Mouse (Mus musculus) heart, embryonic 14.5 days (tissue): Measurements from ENCODE around the gene Nlrp10. TPM values are rescaled to one million over a fixed set of nuclear protein-coding genes. Genes with fewer than 3 reads are reported as not detected.
A peak's percentile ranks its signal among the peaks of the same experiment; 100 is the strongest.

Experiments used
- ATAC-seq: fragments of 200-750 bp; cut with Nextera tagmentation; 2 replicates; pipeline ENCODE4 v1.8.0; 2017; ENCODE audit warnings: low read depth, moderate TSS enrichment; ENCODE audit not compliant: insufficient number of reproducible peaks, insufficient read depth, low FRiP score
- H3K27ac ChIP-seq, 2 experiments: fragments of 200-500 bp in 1 of 2; fragments of 300-500 bp in 1 of 2; sonication (generic) in 1 of 2; replicated peaks in 1 of 2; 2 replicates each; pipeline ENCODE4 v1.5.1; 2012 to 2014; ENCODE audit warnings: low read depth in 2 of 2, low read length in 2 of 2, control low read depth in 1 of 2, mild to moderate bottlenecking in 1 of 2, mixed read lengths in 1 of 2; ENCODE audit not compliant: control insufficient read depth in 1 of 2, insufficient read depth in 1 of 2
- H3K27me3 ChIP-seq: fragments of 300-500 bp; sonication (generic); 2 replicates; pipeline ENCODE4 v1.6.1; 2014; ENCODE audit warnings: mild to moderate bottlenecking, low read length, control low read depth; ENCODE audit not compliant: control insufficient read depth, insufficient read depth
- H3K36me3 ChIP-seq: fragments of 300-500 bp; sonication (generic); 2 replicates; pipeline ENCODE4 v1.6.1; 2014; ENCODE audit warnings: mild to moderate bottlenecking, control low read depth, low read length, mixed read lengths; ENCODE audit not compliant: control insufficient read depth, insufficient read depth
- H3K4me1 ChIP-seq, 2 experiments: fragments of 200-500 bp in 1 of 2; fragments of 300-500 bp in 1 of 2; sonication (generic) in 1 of 2; 2 replicates each; pipeline ENCODE4 v1.6.1; 2012 to 2014; ENCODE audit warnings: low read length in 2 of 2, control low read depth in 1 of 2, mixed read lengths in 1 of 2; ENCODE audit not compliant: control insufficient read depth in 2 of 2, insufficient read depth in 2 of 2
- H3K4me2 ChIP-seq: fragments of 300-500 bp; sonication (generic); 2 replicates; pipeline ENCODE4 v1.6.1; 2014; ENCODE audit warnings: mild to moderate bottlenecking, low read length
- H3K4me3 ChIP-seq, 2 experiments: fragments of 200-500 bp in 1 of 2; fragments of 300-500 bp in 1 of 2; sonication (generic) in 1 of 2; 2 replicates each; pipeline ENCODE4 v1.5.1; 2012 to 2014; ENCODE audit warnings: low read length in 2 of 2, mild to moderate bottlenecking in 2 of 2, control low read depth in 1 of 2, low read depth in 1 of 2, moderate library complexity in 1 of 2; ENCODE audit not compliant: control insufficient read depth in 1 of 2, insufficient read depth in 1 of 2
- H3K9ac ChIP-seq: fragments of 300-500 bp; sonication (generic); 2 replicates; pipeline ENCODE4 v1.6.1; 2014; ENCODE audit warnings: mild to moderate bottlenecking, low read length
- H3K9me3 ChIP-seq: fragments of 300-500 bp; sonication (generic); 2 replicates; pipeline ENCODE4 v1.6.1; 2016; ENCODE audit warnings: low read length, control low read depth; ENCODE audit not compliant: control insufficient read depth
- WGBS: fragments of 180-500 bp; shearing (Covaris S2); extraction: QIAGEN DNeasy Blood & Tissue Kit; methylation state at CpG from one replicate; pipeline ENCODE4 v1.1.7; 2014; 5-methylcytosine and 5-hydroxymethylcytosine counted together
- polyA plus RNA-seq: library from polyadenylated mRNA; unstranded; fragments of >200 nt; fragmentation: Nextera tagmentation; extraction: Ambion mirVana; gene quantifications from 2 replicates; pipeline ENCODE4 v1.2.1, GENCODE M21; 2014

The Nlrp10 gene
- polyA plus RNA-seq, result 16.3 and 16.8 TPM in 2 replicates

GRCm38 (mm10) chr7:108929726-108930393 is at the start of gene Nlrp10:
Gene Nlrp10 (minus strand): TSS chr7:108930178.
- Histone ChIP-seq H3K27me3 (no peaks in the 10 kb centered on the region), H3K4me1 (peaks cover 0 to under 1% of the 10 kb centered on the region in 2 experiments; a peak in 2 of 4 replicates), H3K4me3 (peak within 1 kb of the TSS; percentile 27 to 36), H3K9ac (peak within 1 kb of the TSS; percentile 57), H3K27ac (peak within 1 kb of the TSS; percentile 83), H3K4me2 (peak within 1 kb of the TSS; percentile 54), H3K36me3 (peaks cover 10% of the 10 kb centered on the region), H3K9me3 (no peaks in the 10 kb centered on the region)
- 38% methylated on average over 6 of the region's 6 CpGs for WGBS
- no peak for ATAC-seq

GRCm38 (mm10) chr7:108972273-108972672 is 42.3 kb upstream of the Nlrp10 start:
- no peak overlapping the region for H3K4me2 ChIP-seq
- H3K27ac ChIP-seq, result no peak overlapping the region
- no peak for ATAC-seq
- H3K4me1 ChIP-seq, result peaks cover 0 to 2% of the 10 kb centered on the region in 2 experiments; a peak in 1 of 4 replicates
- WGBS, result 74% methylated on average over 6 of the region's 6 CpGs
- no peaks in the 10 kb centered on the region for H3K9me3 ChIP-seq
- H3K27me3 ChIP-seq, result 0 out of 2 replicates have a peak, but pooled peaks cover 3% of the 10 kb centered on the region
- H3K9ac ChIP-seq, result no peak overlapping the region
- H3K36me3 ChIP-seq, result no peaks in the 10 kb centered on the region
- no peak overlapping the region for H3K4me3 ChIP-seq

- 25% methylated on average over 6 of the region's 6 CpGs for WGBS
- no peak overlapping the region for H3K4me2 ChIP-seq
- H3K9me3 ChIP-seq, result no peaks in the 10 kb centered on the region
- no peak overlapping the region for H3K27ac ChIP-seq
- H3K4me3 ChIP-seq, result no peak overlapping the region
- peaks cover 0 to 2% of the 10 kb centered on the region in 2 experiments; a peak in 1 of 4 replicates for H3K4me1 ChIP-seq
- H3K9ac ChIP-seq, result no peak overlapping the region
- 0 out of 2 replicates have a peak, but pooled peaks cover 3% of the 10 kb centered on the region for H3K27me3 ChIP-seq
- H3K36me3 ChIP-seq, result no peaks in the 10 kb centered on the region
- no peak for ATAC-seq
These were observed 38.2 kb upstream of the Nlrp10 start for GRCm38 (mm10) chr7:108968201-108968600.

- H3K4me2 ChIP-seq, result no peak overlapping the region
- H3K36me3 ChIP-seq, result no peaks in the 10 kb centered on the region
- peaks cover 0 to 2% of the 10 kb centered on the region in 2 experiments; a peak in 1 of 4 replicates for H3K4me1 ChIP-seq
- no peak overlapping the region for H3K4me3 ChIP-seq
- no peaks in the 10 kb centered on the region for H3K9me3 ChIP-seq
- H3K9ac ChIP-seq, result no peak overlapping the region
- 0 out of 2 replicates have a peak, but pooled peaks cover 3% of the 10 kb centered on the region for H3K27me3 ChIP-seq
- WGBS, result 33% methylated on average over 7 of the region's 7 CpGs
- ATAC-seq, result no peak
- no peak overlapping the region for H3K27ac ChIP-seq
These were observed 36.9 kb upstream of the Nlrp10 start for GRCm38 (mm10) chr7:108966742-108967362.

- WGBS, result 16% methylated on average over 2 of the region's 2 CpGs
- H3K4me3 ChIP-seq, result no peak overlapping the region
- no peaks in the 10 kb centered on the region for H3K9me3 ChIP-seq
- no peaks in the 10 kb centered on the region for H3K36me3 ChIP-seq
- H3K9ac ChIP-seq, result no peak overlapping the region
- no peak overlapping the region for H3K27ac ChIP-seq
- no peak for ATAC-seq
- peaks cover 0 to 2% of the 10 kb centered on the region in 2 experiments; a peak in 1 of 4 replicates for H3K4me1 ChIP-seq
- no peaks in the 10 kb centered on the region for H3K27me3 ChIP-seq
- no peak overlapping the region for H3K4me2 ChIP-seq
These were observed 36.0 kb upstream of the Nlrp10 start for GRCm38 (mm10) chr7:108965968-108966367.

GRCm38 (mm10) chr7:108957734-108958133 is 27.8 kb upstream of the Nlrp10 start:
- WGBS, result 66% methylated on average over 2 of the region's 2 CpGs
- Histone ChIP-seq H3K4me1 (no peaks in the 10 kb centered on the region), H3K27me3 (peaks cover 6% of the 10 kb centered on the region; the same call in 1 of the 2 replicates), H3K36me3 (no peaks in the 10 kb centered on the region), H3K9ac (no peak overlapping the region), H3K27ac (no peak overlapping the region), H3K9me3 (no peaks in the 10 kb centered on the region), H3K4me2 (no peak overlapping the region), H3K4me3 (no peak overlapping the region)
- ATAC-seq, result no peak

- Histone ChIP-seq H3K36me3 (no peaks in the 10 kb centered on the region), H3K9me3 (no peaks in the 10 kb centered on the region), H3K4me1 (peaks cover 10 to 11% of the 10 kb centered on the region in 2 experiments; a peak in 3 of 4 replicates), H3K9ac (no peak overlapping the region), H3K27me3 (peaks cover 41% of the 10 kb centered on the region), H3K4me2 (no peak overlapping the region), H3K27ac (no peak overlapping the region), H3K4me3 (no peak overlapping the region)
- no peak for ATAC-seq
- WGBS, result 40% methylated on average over 4 of the region's 4 CpGs
These were observed 24.2 kb upstream of the Nlrp10 start for GRCm38 (mm10) chr7:108954185-108954584.
